Mouse (Mus musculus) spleen, adult 2 months (tissue): ENCODE measurements around the gene Nup188.

Experiments used
- CTCF ChIP-seq: fragments of 200-500 bp; IDR thresholded peaks from 2 replicates; pipeline ENCODE4 v1.5.1; 2011; ENCODE audit warnings: mild to moderate bottlenecking, inconsistent platforms; ENCODE audit not compliant: insufficient read depth, insufficient read length, insufficient replicate concordance; ENCODE audit errors: extremely low read depth
- POLR2A ChIP-seq: fragments of 200-500 bp; IDR thresholded peaks from 2 replicates; pipeline ENCODE4 v1.6.1; 2011; ENCODE audit warnings: low read depth, low read length, inconsistent platforms

GRCm38 (mm10) chr2:30261064-30261736, 25.0 kb upstream of the Nup188 start:
- TF ChIP-seq CTCF = no peak
- TF ChIP-seq POLR2A = no peak
